Mouse (Mus musculus): ENCODE measurements around the gene Gper1. TPM values are rescaled to one million over a fixed set of nuclear protein-coding genes. Genes with fewer than 3 reads are reported as not detected.

Gene Gper1
- total RNA-seq (2023) = 0.45 and 0.60 TPM in 2 replicates

GRCm38 (mm10) chr5:139423026-139423865 is at the start of gene Gper1:
TSS of gene Gper1 (plus strand) at chr5:139423151.

GRCm38 (mm10) chr5:139377468-139378270 is 45.3 kb upstream of the Gper1 start, which contains the start of gene Gpr146:
TSS of gene Gpr146 (plus strand) at chr5:139377697.

DNA sequence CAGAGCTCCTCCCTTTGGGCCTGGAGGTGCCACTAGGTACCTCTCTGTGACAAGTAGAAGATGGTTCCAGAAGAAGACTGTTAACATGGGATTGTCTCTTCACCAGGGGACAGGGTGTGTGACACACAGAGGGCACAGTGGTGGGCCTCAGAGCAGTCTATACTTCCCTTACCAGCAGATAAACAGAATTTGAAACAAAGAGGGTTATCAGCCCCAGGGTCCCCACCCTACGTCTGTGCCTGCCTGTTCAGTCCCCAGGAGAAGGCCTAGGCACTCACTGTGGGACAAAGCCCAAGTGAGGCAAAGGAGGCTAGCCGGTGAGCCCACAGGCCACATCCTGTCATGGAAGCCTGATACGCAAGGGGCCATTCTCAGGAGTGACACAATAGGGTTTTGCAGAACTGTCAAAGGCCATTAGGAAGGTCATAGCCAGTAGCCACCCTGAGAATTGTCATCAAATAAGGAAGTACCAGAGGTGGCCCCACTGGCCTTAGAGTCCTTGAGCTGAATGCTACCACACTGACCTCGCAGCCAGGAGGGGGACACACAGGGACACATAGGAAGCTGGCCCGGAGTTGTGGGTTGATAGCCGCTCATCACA is 18.1 kb upstream of the Gper1 start, which contains the start of gene C130050O18Rik:
TSS of gene C130050O18Rik (plus strand) at position 480 of the 601 bp plus-strand sequence.

GRCm38 (mm10) chr5:139460384-139461067 is 37.6 kb downstream of the Gper1 start, which contains the start of gene 3110082I17Rik:
TSS of gene 3110082I17Rik (minus strand) at chr5:139460527.

Other genes starting within 250 kb of the Gper1 start
- gene Sun1, start 222.5 kb upstream of the Gper1 start, total RNA-seq (2023) = 65.3 and 73.1 TPM in 2 replicates
- gene Get4, start 170.8 kb upstream of the Gper1 start, total RNA-seq (2023) = 30.7 and 43.7 TPM in 2 replicates
- gene Adap1, start 97.5 kb upstream of the Gper1 start, total RNA-seq (2023) = 72.6 and 86.9 TPM in 2 replicates
- 24.1 and 24.3 TPM in 2 replicates for gene Cox19, start 71.7 kb upstream of the Gper1 start, total RNA-seq (2023)
- gene Cyp2w1, start 70.5 kb upstream of the Gper1 start, total RNA-seq (2023) = not detected in 2 replicates
- gene Gpr146, start 45.5 kb upstream of the Gper1 start, total RNA-seq (2023) = 6.5 and 8.9 TPM in 2 replicates
- 28.8 and 34.8 TPM in 2 replicates for gene C130050O18Rik, start 17.9 kb upstream of the Gper1 start, total RNA-seq (2023)
- 6.1 and 7.2 TPM in 2 replicates for gene 3110082I17Rik, start 37.4 kb downstream of the Gper1 start, total RNA-seq (2023)
- 319 and 352 TPM in 2 replicates for gene Zfand2a, start 61.4 kb downstream of the Gper1 start, total RNA-seq (2023)
- gene Uncx, start 120.3 kb downstream of the Gper1 start, total RNA-seq (2023) = not detected in 2 replicates